Mouse (Mus musculus): ENCODE data around the gene 5730522E02Rik. TPM values are rescaled to one million over a fixed set of nuclear protein-coding genes. Genes with fewer than 3 reads are reported as not detected.
"Not testable (repeated sequence)": the region's sequence is repeated elsewhere in the genome, so short reads cannot be mapped to it uniquely, and the experiment has no call there.

Gene 5730522E02Rik
- not detected for total RNA-seq (2018; cell fraction: chromatin; rRNA removed)
- not detected for total RNA-seq (2018; cell fraction: cytosol; rRNA removed)
- total RNA-seq (2018; cell fraction: nucleus; rRNA removed) = not detected
- not detected in 3 replicates for polyA plus RNA-seq (2018)

DNA sequence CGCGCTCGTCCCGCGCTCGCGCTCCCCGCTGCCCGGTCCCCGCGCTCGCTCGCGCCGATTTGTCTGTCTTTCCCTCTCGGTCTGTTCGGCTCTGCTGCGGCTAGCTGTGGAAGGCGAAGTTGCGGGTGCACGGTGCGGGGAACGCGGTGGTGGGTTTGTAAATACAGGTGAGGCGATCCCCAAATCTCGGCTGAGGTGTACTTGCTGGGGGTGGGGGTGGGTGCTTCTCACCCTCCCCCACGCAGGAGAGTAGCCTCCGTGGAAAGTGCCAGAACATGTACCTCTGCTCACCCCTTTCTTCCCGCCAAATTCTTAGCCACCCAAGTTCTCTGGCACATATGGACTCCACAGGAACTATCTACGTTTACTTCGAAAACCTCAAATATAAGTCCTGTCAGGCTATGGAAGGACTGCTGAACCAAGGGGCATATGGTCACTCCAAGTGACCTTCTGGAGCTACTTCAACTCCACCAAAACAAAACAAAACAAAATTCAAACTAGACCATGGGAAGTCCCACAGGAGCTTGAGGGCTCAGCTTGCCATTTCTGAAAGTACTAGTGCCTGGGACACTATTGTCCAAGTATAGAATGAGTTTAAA, at the start of gene 5730522E02Rik:
Gene 5730522E02Rik, minus strand, starts transcription at position 182 of the 599 bp plus-strand sequence.
- Histone ChIP-seq H3K27ac (no peak within 1 kb of the TSS), H3K36me3 (ENCODE audit: inconsistent target) (no peaks in the 10 kb centered on the region), H3K4me3 (ENCODE audit: inconsistent target) (peak within 1 kb of the TSS; percentile 43), H3K79me2 (ENCODE audit: inconsistent target) (no peaks in the 10 kb centered on the region)
- WGBS (ENCODE audit: missing documents) = under 1% methylated on average over 31 of the region's 31 CpGs

DNA sequence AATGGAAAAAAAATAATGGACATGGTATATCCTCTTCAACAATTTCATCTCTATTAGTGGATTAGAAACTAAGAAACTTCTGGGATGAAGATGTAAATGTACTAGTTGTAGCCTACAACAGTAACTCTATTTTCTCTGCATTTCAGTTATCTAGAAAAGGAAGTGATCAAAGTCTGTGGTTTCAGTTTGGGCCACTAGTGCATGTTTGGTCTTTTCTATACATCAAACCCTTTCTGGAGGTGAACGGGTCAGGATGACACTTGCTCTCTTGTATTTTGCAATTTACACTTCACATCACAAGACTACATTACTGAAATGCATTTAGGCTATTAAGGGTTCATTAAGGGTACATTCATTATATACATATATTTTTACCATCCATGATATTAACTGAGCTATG, 26.0 kb upstream of the 5730522E02Rik start:
- H3K4me3 ChIP-seq (ENCODE audit: inconsistent target) = no peak overlapping the region
- 10% methylated on average over 1 of the region's 1 CpGs for WGBS (ENCODE audit: missing documents)
- H3K79me2 ChIP-seq (ENCODE audit: inconsistent target) = no peaks in the 10 kb centered on the region
- H3K36me3 ChIP-seq (ENCODE audit: inconsistent target) = no peaks in the 10 kb centered on the region
- H3K27ac ChIP-seq = no peak overlapping the region

GRCm38 (mm10) chr11:26229895-26230294, 19.3 kb upstream of the 5730522E02Rik start:
- Histone ChIP-seq H3K4me3 (ENCODE audit: inconsistent target) (no peak overlapping the region), H3K36me3 (ENCODE audit: inconsistent target) (no peaks in the 10 kb centered on the region), H3K27ac (no peak overlapping the region), H3K79me2 (ENCODE audit: inconsistent target) (no peaks in the 10 kb centered on the region)
- 88% methylated on average over 1 of the region's 1 CpGs for WGBS (ENCODE audit: missing documents)

- H3K36me3 ChIP-seq (ENCODE audit: inconsistent target); H3K4me3 ChIP-seq (ENCODE audit: inconsistent target); H3K79me2 ChIP-seq (ENCODE audit: inconsistent target); H3K27ac ChIP-seq: not testable (repeated sequence)
- WGBS (ENCODE audit: missing documents) = 14% methylated on average over 1 of the region's 1 CpGs
These were observed 3.1 kb upstream of the 5730522E02Rik start for GRCm38 (mm10) chr11:26213643-26214042.

DNA sequence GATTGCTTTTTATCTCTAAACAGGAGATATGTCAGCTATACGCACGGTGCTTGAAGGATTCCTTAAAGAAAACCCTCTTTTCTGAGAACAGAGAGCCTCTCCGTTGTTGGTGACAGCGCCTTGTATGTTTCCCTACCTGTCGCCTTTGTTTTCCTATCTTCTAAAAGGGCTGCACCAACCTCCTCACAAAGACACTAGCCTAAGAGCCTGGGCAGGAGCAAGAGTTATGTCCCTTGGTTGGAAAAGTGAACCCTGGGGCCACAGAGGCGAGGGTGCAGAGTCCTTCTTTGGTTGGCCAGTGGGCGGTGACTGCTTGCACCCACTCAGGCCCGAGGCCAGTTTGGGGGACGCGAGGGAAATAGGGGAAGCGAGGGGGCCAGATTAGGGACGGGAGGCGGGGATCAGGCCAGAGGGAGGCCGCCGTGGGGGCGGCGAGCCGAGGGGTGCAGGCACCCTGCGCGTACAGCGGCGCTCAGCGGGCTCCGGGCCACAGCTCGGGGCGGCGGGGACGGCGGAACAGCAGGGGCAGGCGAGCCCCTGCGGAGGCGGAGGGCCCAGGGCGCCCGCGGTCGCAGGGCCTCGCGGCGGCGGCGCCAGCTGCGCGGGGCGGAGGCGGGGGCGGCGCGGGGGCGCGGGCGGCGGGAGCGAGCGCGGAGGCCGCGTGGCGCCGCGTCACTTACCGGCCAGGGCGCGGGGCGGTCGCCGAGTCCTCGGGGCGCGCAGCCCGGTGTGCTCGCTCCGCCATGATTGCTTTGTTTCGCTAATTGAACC, 567 bp downstream of the 5730522E02Rik start:
- Histone ChIP-seq H3K4me3 (ENCODE audit: inconsistent target) (peak overlapping the region; percentile 43; the same call in 1 of the 2 replicates), H3K79me2 (ENCODE audit: inconsistent target) (no peaks in the 10 kb centered on the region), H3K27ac (no peak overlapping the region), H3K36me3 (ENCODE audit: inconsistent target) (no peaks in the 10 kb centered on the region)
- WGBS (ENCODE audit: missing documents) = 4% methylated on average over 62 of the region's 73 CpGs

DNA sequence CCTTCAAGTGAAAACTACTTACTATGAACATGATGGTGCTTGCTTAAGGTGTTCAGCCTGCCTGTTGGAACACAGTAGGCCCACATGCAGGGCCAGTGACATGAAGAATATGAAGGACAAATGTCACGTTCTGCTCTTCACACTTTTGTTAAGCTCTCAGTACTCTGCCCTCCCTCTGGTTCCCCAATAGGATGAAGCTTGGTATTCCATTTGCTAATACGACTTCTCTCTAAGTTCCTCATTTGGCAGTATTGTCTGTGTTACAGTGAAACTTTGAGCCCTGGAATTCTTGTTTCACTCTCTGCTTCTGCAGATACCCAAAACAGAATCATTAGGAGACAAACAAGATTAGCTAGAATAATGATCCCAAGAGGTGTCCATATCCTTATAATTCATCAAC, 7.1 kb downstream of the 5730522E02Rik start:
- 16% methylated on average over 2 of the region's 2 CpGs for WGBS (ENCODE audit: missing documents)
- no peaks in the 10 kb centered on the region for H3K36me3 ChIP-seq (ENCODE audit: inconsistent target)
- no peaks in the 10 kb centered on the region for H3K79me2 ChIP-seq (ENCODE audit: inconsistent target)
- no peak overlapping the region for H3K4me3 ChIP-seq (ENCODE audit: inconsistent target)
- no peak overlapping the region for H3K27ac ChIP-seq

DNA sequence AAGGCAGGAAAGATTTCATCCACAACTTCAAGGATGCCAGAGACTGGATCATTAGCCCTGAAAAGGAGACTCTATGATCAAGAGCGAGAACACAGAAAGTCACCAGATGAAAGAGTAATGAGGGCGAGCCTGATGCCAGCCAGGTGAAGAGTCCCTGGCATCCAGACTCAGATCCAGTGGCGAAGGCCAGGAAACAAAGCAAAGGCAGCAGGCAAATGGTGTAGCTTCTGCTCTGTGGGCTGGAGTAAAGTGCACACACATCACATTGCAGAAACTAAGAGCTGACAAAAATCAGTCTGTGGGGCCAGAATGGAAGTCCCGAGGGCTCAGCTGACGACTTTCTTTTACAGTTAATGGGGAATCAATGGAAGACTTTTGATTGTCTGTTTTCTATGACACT, 7.7 kb downstream of the 5730522E02Rik start:
- WGBS (ENCODE audit: missing documents) = 93% methylated on average over 5 of the region's 5 CpGs
- Histone ChIP-seq H3K36me3 (ENCODE audit: inconsistent target) (no peaks in the 10 kb centered on the region), H3K79me2 (ENCODE audit: inconsistent target) (no peaks in the 10 kb centered on the region), H3K27ac (no peak overlapping the region), H3K4me3 (ENCODE audit: inconsistent target) (no peak overlapping the region)

DNA sequence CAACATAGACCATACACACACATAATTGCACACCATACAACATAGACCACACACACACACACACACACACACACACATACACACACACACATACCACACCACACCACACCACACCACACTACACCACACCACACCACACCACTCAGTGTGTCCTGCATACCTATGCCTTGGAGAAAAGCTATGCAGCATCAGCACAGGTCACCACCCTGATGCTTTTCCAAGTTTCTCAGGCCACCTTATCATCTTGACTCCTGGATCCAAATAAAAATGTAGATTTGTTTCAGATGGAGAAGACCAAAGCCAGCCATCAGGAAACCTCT, 8.8 kb downstream of the 5730522E02Rik start:
- H3K36me3 ChIP-seq (ENCODE audit: inconsistent target) = no peaks in the 10 kb centered on the region
- H3K4me3 ChIP-seq (ENCODE audit: inconsistent target) = no peak overlapping the region
- no peak overlapping the region for H3K27ac ChIP-seq
- H3K79me2 ChIP-seq (ENCODE audit: inconsistent target) = no peaks in the 10 kb centered on the region

DNA sequence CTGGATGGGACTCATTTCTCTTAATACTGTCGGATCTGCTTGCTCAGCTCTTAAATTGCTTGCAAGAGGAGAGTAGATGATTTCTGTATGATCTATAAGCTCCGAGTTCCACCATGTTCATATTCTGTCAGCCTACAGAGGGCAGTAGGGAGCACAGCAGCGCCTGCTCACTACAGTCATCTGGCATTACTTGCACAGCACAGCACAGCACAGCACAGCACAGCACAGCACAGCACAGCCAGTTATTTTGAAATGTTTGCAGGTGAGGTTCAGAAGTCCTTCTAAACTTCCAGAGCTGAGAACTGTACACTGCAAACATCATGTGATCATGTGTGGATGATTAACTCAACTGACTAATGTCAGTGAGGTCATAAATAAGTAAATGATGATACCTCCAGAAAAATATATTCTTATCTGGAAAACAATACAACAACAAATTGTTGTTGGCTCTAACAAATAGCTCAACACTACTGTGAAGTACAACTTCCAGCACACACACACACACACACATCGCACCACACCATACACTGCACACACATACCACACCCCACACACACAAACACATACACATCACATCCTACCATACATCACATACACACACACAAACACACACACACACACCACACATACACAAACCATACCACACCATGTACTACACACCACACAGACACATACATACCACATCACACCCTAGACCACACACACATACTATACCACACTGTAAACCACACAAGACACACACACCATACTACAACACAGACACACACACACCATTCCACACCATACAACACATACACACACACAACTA, 9.4 kb downstream of the 5730522E02Rik start:
- Histone ChIP-seq H3K36me3 (ENCODE audit: inconsistent target) (no peaks in the 10 kb centered on the region), H3K27ac (no peak overlapping the region), H3K4me3 (ENCODE audit: inconsistent target) (no peak overlapping the region), H3K79me2 (ENCODE audit: inconsistent target) (no peaks in the 10 kb centered on the region)
- 40% methylated on average over 4 of the region's 4 CpGs for WGBS (ENCODE audit: missing documents)

DNA sequence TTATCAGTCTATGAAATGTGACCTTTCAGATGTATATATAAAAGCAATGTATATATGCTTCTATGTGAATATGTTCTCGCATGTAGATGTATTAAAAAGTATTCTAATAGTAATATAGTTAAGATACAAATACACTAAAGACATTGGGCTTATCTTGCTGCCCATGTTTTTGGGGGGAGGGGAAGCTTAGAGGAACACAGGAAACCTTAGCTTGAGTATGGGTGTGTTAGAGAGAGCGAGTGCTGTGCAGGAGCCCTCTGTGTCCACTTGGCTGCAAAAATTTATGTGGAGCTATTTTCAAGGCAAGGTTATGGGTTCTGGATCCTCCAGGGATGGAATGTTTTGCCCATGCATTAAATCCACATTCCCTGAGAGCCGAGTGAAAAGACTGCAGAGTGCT, 15.1 kb downstream of the 5730522E02Rik start:
- no peaks in the 10 kb centered on the region for H3K79me2 ChIP-seq (ENCODE audit: inconsistent target)
- no peak overlapping the region for H3K4me3 ChIP-seq (ENCODE audit: inconsistent target)
- no peak overlapping the region for H3K27ac ChIP-seq
- WGBS (ENCODE audit: missing documents) = 88% methylated on average over 3 of the region's 3 CpGs
- H3K36me3 ChIP-seq (ENCODE audit: inconsistent target) = no peaks in the 10 kb centered on the region

DNA sequence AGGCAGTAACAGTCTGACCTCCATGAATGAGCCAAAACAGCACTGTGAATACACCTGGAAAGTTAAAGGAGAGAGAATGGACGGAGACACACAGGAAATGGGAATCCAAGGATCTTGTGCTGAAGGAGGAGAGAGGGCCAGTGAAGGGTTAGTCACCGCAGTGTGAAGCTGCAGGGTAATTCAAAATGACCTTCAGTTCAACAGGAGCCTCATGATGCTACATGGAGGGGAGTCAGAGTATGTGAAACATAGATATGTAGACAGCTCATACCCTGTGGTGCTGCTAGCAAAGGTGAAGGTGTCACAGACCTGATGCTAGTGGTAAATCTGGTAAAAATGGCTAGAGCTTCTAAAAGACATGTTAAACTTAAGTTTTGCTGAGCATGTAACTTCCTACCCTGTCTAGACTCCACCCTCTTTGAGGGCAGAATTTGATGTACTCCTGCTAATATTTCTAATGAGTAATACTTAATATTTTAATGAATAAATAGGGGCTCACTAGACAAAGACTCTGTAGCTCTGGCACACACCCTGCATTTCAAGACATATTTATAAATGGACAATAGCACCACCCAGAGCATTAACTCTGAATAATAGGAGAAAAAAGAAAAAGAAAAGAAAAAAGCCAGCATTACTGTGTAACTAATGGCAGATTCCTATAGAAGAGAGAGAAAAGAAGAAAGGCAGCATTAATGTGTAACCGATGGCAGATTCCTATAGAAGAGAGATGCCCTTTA, 23.2 kb downstream of the 5730522E02Rik start:
- Histone ChIP-seq H3K79me2 (ENCODE audit: inconsistent target) (no peaks in the 10 kb centered on the region), H3K27ac (no peak overlapping the region), H3K4me3 (ENCODE audit: inconsistent target) (no peak overlapping the region), H3K36me3 (ENCODE audit: inconsistent target) (no peaks in the 10 kb centered on the region)
- 91% methylated on average over 3 of the region's 3 CpGs for WGBS (ENCODE audit: missing documents)

- Histone ChIP-seq H3K36me3 (ENCODE audit: inconsistent target) (no peaks in the 10 kb centered on the region), H3K27ac (no peak overlapping the region), H3K4me3 (ENCODE audit: inconsistent target) (no peak overlapping the region), H3K79me2 (ENCODE audit: inconsistent target) (no peaks in the 10 kb centered on the region)
- WGBS (ENCODE audit: missing documents) = 95% methylated on average over 2 of the region's 2 CpGs
These were observed 40.0 kb downstream of the 5730522E02Rik start for GRCm38 (mm10) chr11:26170572-26170971.

DNA sequence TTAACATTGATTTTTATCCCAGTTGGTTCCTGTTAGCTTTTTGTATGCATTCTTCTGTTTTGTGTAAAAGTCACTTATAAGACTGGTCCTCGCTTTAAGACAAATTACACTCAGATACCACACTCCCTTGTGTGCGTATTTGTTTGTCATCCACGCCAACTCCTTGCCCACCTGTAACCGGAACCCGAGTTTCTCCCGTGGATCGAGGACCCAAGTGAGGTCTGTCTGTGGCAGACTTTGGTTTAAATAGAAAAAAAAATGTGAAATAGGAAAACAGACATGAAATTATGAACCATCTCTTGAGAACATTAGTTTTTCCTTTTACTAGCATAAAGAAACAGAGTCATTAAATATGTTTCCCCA, 43.0 kb downstream of the 5730522E02Rik start:
- 95% methylated on average over 7 of the region's 7 CpGs for WGBS (ENCODE audit: missing documents)
- no peak overlapping the region for H3K4me3 ChIP-seq (ENCODE audit: inconsistent target)
- no peak overlapping the region for H3K27ac ChIP-seq
- H3K36me3 ChIP-seq (ENCODE audit: inconsistent target) = no peaks in the 10 kb centered on the region
- H3K79me2 ChIP-seq (ENCODE audit: inconsistent target) = no peaks in the 10 kb centered on the region

DNA sequence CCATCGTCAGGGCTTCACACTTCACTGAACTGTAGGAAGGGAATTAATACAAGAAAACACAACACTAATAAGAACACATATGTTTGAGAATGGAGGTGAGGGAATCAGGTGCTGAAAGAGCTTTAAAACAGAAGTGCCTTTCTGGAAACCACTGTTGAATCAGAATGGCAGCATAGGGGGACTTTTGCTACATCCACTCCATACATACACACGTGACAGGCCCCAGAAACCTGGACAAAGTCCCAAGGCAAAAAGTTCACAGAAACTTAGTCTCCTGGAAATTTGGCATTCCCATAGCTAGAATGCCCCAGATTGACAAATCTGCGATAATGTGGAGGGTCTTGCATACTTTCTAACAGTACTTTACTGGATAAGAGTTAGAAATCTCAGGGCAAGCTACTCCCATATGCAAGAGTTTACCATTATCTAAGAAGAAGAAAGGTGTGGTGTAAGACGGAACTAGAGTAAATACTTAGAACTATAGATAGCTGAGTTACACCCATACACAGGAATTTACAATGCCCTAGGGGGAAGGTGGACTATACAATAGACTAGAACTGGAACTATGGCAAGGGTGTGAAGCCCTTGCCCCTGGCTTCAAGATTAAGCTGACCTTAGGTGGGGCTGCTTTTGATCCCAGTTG, 43.5 kb downstream of the 5730522E02Rik start:
- Histone ChIP-seq H3K4me3 (ENCODE audit: inconsistent target) (no peak overlapping the region), H3K36me3 (ENCODE audit: inconsistent target) (no peaks in the 10 kb centered on the region), H3K79me2 (ENCODE audit: inconsistent target) (no peaks in the 10 kb centered on the region), H3K27ac (no peak overlapping the region)
- 95% methylated on average over 4 of the region's 4 CpGs for WGBS (ENCODE audit: missing documents)
